Mouse (Mus musculus): ENCODE measurements around the gene Srpk2.

Srpk2 gene

DNA sequence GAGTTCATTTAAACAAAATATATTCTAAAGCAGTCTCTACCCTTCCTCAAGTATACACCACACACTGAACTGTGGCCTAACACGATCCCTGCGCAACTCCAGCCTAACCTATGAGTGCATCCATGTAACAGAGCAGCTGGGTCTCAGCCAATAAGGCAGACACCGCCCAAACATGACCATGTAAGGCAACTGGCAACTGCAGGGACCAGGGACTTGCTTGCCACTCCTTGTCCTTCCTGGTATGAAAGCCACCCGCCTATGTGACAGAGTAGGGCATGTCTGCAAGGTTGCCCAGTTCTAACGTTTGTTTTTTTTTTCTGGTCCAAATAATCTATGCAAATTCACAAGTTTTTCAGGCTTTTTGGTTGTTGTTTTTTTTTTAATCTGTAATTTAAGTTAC is 132.7 kb downstream of the Srpk2 start:
- no peaks in the 10 kb centered on the region for H3K9me3 ChIP-seq (ENCODE audit: low read length)
- H3K27me3 ChIP-seq (ENCODE audit: insufficient read depth, low read length) = no peaks in the 10 kb centered on the region
- H3K4me3 ChIP-seq (replicated peaks; ENCODE audit: low read length) = no peak overlapping the region
- peaks cover 4% of the 10 kb centered on the region; the same call in 1 of the 2 replicates for H3K36me3 ChIP-seq (ENCODE audit: insufficient read depth, low read length)
- TF ChIP-seq NANOG (IDR thresholded peaks at IDR 0.05; ENCODE audit: borderline replicate concordance, low read length) (no peak), POU5F1 (IDR thresholded peaks at IDR 0.05; ENCODE audit: borderline replicate concordance, low read length) (no peak), CTCF (conservative IDR thresholded peaks at IDR 0.05; ENCODE audit: low read length) (no peak)
- no peaks in the 10 kb centered on the region for H3K4me1 ChIP-seq (replicated peaks; ENCODE audit: low read depth, low read length)

DNA sequence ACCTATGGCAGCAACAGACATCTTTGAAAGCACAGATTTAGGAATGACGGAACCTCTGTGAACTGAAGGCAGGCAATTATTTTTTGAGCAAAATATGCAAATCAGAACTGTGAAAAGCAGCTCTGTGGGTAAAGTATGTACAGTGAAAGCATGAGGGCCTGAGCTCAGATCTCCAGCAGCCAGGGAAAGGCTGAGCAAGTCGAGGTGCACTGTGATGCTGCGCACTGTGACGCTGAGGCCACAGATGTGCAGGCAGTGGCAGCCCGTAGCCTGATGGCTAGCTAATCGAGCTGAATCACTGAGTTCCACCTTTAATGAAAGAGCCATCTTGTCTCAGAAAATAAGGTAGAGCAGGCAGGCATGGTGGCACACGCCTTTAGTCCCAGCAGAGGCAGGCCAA is 148.7 kb downstream of the Srpk2 start:
- no peak overlapping the region for H3K4me3 ChIP-seq (replicated peaks; ENCODE audit: low read length)

GRCm38 (mm10) chr5:23531541-23532096 is 152.8 kb downstream of the Srpk2 start:
- H3K36me3 ChIP-seq (ENCODE audit: insufficient read depth, low read length) = peaks cover 23% of the 10 kb centered on the region
- TF ChIP-seq CTCF (conservative IDR thresholded peaks at IDR 0.05; ENCODE audit: low read length) (no peak), NANOG (IDR thresholded peaks at IDR 0.05; ENCODE audit: borderline replicate concordance, low read length) (no peak), POU5F1 (IDR thresholded peaks at IDR 0.05; ENCODE audit: borderline replicate concordance, low read length) (no peak)
- no peaks in the 10 kb centered on the region for H3K4me1 ChIP-seq (replicated peaks; ENCODE audit: low read depth, low read length)
- H3K27me3 ChIP-seq (ENCODE audit: insufficient read depth, low read length) = no peaks in the 10 kb centered on the region
- no peak overlapping the region for H3K4me3 ChIP-seq (replicated peaks; ENCODE audit: low read length)
- no peaks in the 10 kb centered on the region for H3K9me3 ChIP-seq (ENCODE audit: low read length)

More for the DNA sequence above, 148.7 kb downstream of the Srpk2 start:
- Histone ChIP-seq H3K9me3 (ENCODE audit: low read length) (no peaks in the 10 kb centered on the region), H3K4me1 (replicated peaks; ENCODE audit: low read depth, low read length) (no peaks in the 10 kb centered on the region), H3K27me3 (ENCODE audit: insufficient read depth, low read length) (no peaks in the 10 kb centered on the region), H3K36me3 (ENCODE audit: insufficient read depth, low read length) (peaks cover 34% of the 10 kb centered on the region)
- TF ChIP-seq NANOG (IDR thresholded peaks at IDR 0.05; ENCODE audit: borderline replicate concordance, low read length) = no peak
- no peak for TF ChIP-seq POU5F1 (IDR thresholded peaks at IDR 0.05; ENCODE audit: borderline replicate concordance, low read length)
- TF ChIP-seq CTCF (conservative IDR thresholded peaks at IDR 0.05; ENCODE audit: low read length) = no peak

GRCm38 (mm10) chr5:23531100-23531499 is 153.3 kb downstream of the Srpk2 start:
- Histone ChIP-seq H3K4me3 (replicated peaks; ENCODE audit: low read length) (no peak overlapping the region), H3K27me3 (ENCODE audit: insufficient read depth, low read length) (no peaks in the 10 kb centered on the region), H3K4me1 (replicated peaks; ENCODE audit: low read depth, low read length) (no peaks in the 10 kb centered on the region), H3K9me3 (ENCODE audit: low read length) (no peaks in the 10 kb centered on the region), H3K36me3 (ENCODE audit: insufficient read depth, low read length) (peaks cover 26% of the 10 kb centered on the region)
- TF ChIP-seq NANOG (IDR thresholded peaks at IDR 0.05; ENCODE audit: borderline replicate concordance, low read length) (no peak), CTCF (conservative IDR thresholded peaks at IDR 0.05; ENCODE audit: low read length) (no peak), POU5F1 (IDR thresholded peaks at IDR 0.05; ENCODE audit: borderline replicate concordance, low read length) (no peak)

DNA sequence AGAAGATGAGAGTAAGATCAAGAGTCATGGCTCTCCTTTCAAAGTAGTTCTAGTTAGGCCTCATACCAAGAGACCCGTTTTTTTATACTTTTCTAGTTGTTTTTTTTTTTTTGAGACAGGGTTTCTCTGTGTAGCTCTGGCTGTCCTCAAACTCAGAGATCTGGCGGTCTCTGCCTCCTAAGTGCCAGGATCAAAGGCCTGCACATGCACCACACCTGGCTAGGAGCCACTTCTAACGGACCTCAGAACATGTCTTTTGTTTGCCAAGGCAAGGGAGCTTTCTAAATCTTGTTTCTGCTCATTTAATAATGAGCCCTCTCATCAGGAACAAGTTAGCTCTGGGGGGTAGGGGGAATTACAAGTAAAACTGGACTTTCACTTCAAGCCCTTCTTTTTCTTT is 159.8 kb downstream of the Srpk2 start:
- 0 out of 2 replicates have a peak, but pooled peaks cover 2% of the 10 kb centered on the region for H3K4me1 ChIP-seq (replicated peaks; ENCODE audit: low read depth, low read length)
- peaks cover 57% of the 10 kb centered on the region for H3K36me3 ChIP-seq (ENCODE audit: insufficient read depth, low read length)
- TF ChIP-seq NANOG (IDR thresholded peaks at IDR 0.05; ENCODE audit: borderline replicate concordance, low read length) = no peak
- no peak for TF ChIP-seq POU5F1 (IDR thresholded peaks at IDR 0.05; ENCODE audit: borderline replicate concordance, low read length)
- no peak for TF ChIP-seq CTCF (conservative IDR thresholded peaks at IDR 0.05; ENCODE audit: low read length)
- no peaks in the 10 kb centered on the region for H3K9me3 ChIP-seq (ENCODE audit: low read length)
- H3K4me3 ChIP-seq (replicated peaks; ENCODE audit: low read length) = no peak overlapping the region
- H3K27me3 ChIP-seq (ENCODE audit: insufficient read depth, low read length) = no peaks in the 10 kb centered on the region

- no peaks in the 10 kb centered on the region for H3K27me3 ChIP-seq (ENCODE audit: insufficient read depth, low read length)
- H3K36me3 ChIP-seq (ENCODE audit: insufficient read depth, low read length) = peaks cover 59% of the 10 kb centered on the region
- no peaks in the 10 kb centered on the region for H3K9me3 ChIP-seq (ENCODE audit: low read length)
- H3K4me3 ChIP-seq (replicated peaks; ENCODE audit: low read length) = no peak overlapping the region
- TF ChIP-seq NANOG (IDR thresholded peaks at IDR 0.05; ENCODE audit: borderline replicate concordance, low read length) (no peak), CTCF (conservative IDR thresholded peaks at IDR 0.05; ENCODE audit: low read length) (no peak), POU5F1 (IDR thresholded peaks at IDR 0.05; ENCODE audit: borderline replicate concordance, low read length) (no peak)
- H3K4me1 ChIP-seq (replicated peaks; ENCODE audit: low read depth, low read length) = 0 out of 2 replicates have a peak, but pooled peaks cover 2% of the 10 kb centered on the region
These were observed 160.5 kb downstream of the Srpk2 start for GRCm38 (mm10) chr5:23523936-23524335.

DNA sequence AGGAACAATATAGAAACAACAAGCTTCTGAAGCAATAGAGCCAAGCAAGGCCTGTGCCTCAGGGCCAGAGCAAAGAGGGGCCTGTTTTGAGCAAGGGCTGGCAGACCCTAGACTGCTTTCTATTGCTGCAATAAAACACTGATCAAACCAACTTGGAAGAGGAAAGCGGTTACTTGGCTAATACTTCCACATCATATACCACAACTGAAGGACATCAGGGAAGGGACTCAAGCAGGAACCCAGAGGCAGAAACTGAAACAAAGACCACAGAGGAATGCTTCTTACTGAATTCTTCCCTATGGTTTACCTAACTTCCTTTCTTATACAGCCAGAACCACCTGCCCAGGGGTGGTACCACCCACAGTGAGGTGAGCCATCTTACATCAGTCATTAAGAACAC is 162.8 kb downstream of the Srpk2 start:
- no peak for TF ChIP-seq CTCF (conservative IDR thresholded peaks at IDR 0.05; ENCODE audit: low read length)
- no peak for TF ChIP-seq NANOG (IDR thresholded peaks at IDR 0.05; ENCODE audit: borderline replicate concordance, low read length)
- no peak for TF ChIP-seq POU5F1 (IDR thresholded peaks at IDR 0.05; ENCODE audit: borderline replicate concordance, low read length)
- H3K4me1 ChIP-seq (replicated peaks; ENCODE audit: low read depth, low read length) = 0 out of 2 replicates have a peak, but pooled peaks cover 2% of the 10 kb centered on the region
- no peak overlapping the region for H3K4me3 ChIP-seq (replicated peaks; ENCODE audit: low read length)
- no peaks in the 10 kb centered on the region for H3K9me3 ChIP-seq (ENCODE audit: low read length)
- peaks cover 69% of the 10 kb centered on the region for H3K36me3 ChIP-seq (ENCODE audit: insufficient read depth, low read length)
- no peaks in the 10 kb centered on the region for H3K27me3 ChIP-seq (ENCODE audit: insufficient read depth, low read length)

DNA sequence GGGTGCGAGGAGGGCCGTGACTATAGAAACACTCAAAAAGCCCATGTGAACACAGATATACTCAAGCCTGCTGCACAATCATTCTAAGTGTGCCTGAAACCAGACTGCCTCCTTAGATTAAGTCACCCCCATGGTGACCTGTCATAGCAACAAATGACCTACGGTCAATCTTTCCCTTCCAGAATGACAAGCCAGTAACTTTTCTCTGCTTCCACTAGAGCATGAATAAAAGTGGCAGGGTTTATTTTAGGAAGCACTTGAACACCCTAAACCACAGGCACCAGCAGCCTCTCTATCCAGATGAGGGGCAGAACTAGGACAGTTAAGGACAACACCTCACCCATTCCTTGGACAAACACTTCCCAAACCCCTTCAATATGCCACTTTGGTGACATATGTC is 164.7 kb downstream of the Srpk2 start:
- no peaks in the 10 kb centered on the region for H3K9me3 ChIP-seq (ENCODE audit: low read length)
- no peak for TF ChIP-seq POU5F1 (IDR thresholded peaks at IDR 0.05; ENCODE audit: borderline replicate concordance, low read length)
- TF ChIP-seq NANOG (IDR thresholded peaks at IDR 0.05; ENCODE audit: borderline replicate concordance, low read length) = no peak
- no peak for TF ChIP-seq CTCF (conservative IDR thresholded peaks at IDR 0.05; ENCODE audit: low read length)
- H3K4me3 ChIP-seq (replicated peaks; ENCODE audit: low read length) = no peak overlapping the region
- peaks cover 14% of the 10 kb centered on the region for H3K4me1 ChIP-seq (replicated peaks; ENCODE audit: low read depth, low read length)
- no peaks in the 10 kb centered on the region for H3K27me3 ChIP-seq (ENCODE audit: insufficient read depth, low read length)
- peaks cover 63% of the 10 kb centered on the region for H3K36me3 ChIP-seq (ENCODE audit: insufficient read depth, low read length)

DNA sequence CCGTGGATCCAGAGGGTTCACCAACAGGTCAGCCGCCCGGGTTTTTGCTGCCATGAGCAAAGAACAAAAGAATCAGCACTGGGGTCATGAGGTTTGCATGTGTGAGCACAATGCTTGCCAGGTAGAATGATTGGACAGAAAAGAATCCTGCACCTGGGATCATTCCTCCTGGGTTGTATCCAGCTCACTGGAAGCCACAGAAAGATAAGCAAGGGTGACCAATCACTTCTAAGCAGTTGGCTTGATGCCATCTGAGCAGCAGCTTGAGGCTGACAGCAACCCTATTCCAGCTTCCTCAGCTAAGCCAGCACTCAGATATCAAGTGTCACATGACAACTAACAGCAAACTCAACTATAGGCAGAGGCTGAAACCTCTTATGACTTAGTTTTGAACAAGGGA is 165.7 kb downstream of the Srpk2 start:
- H3K9me3 ChIP-seq (ENCODE audit: low read length) = no peaks in the 10 kb centered on the region
- TF ChIP-seq POU5F1 (IDR thresholded peaks at IDR 0.05; ENCODE audit: borderline replicate concordance, low read length) = no peak
- no peak for TF ChIP-seq NANOG (IDR thresholded peaks at IDR 0.05; ENCODE audit: borderline replicate concordance, low read length)
- no peak for TF ChIP-seq CTCF (conservative IDR thresholded peaks at IDR 0.05; ENCODE audit: low read length)
- H3K4me3 ChIP-seq (replicated peaks; ENCODE audit: low read length) = no peak overlapping the region
- H3K36me3 ChIP-seq (ENCODE audit: insufficient read depth, low read length) = peaks cover 63% of the 10 kb centered on the region
- peaks cover 14% of the 10 kb centered on the region for H3K4me1 ChIP-seq (replicated peaks; ENCODE audit: low read depth, low read length)
- no peaks in the 10 kb centered on the region for H3K27me3 ChIP-seq (ENCODE audit: insufficient read depth, low read length)

Measured in E14TG2a.4 (cell line).